In genomic region chr9:7184172-7184896, GRCm38 (mm10) we compare ENCODE assay signal across 8 mouse cellular contexts. TPM values are rescaled to one million over a fixed set of nuclear protein-coding genes. Genes with fewer than 3 reads are reported as not detected.
DNase-seq lines count a peak whose midpoint lies in the region; ATAC-seq lines count a peak whose summit lies in the region.

TSS of gene Dync2h1 (minus strand) at chr9:7184446.
TSS of gene Dcun1d5 (plus strand) at chr9:7184520.

- peak; percentile 96 for ATAC-seq in CD4-positive, CD25-positive, alpha-beta regulatory T cell, adult 4 months
- ATAC-seq in heart, embryonic 14.5 days (ENCODE audit: insufficient number of reproducible peaks, insufficient read depth, low FRiP score, low read depth) = peak; percentile 99
- ATAC-seq in liver, embryonic 13.5 days (ENCODE audit: low read depth) = peak; percentile 99
- peak; percentile 99 for ATAC-seq in stomach, embryonic 16.5 days (ENCODE audit: insufficient read depth, low FRiP score)

- H3K9me3 ChIP-seq in heart, embryonic 14.5 days (ENCODE audit: control insufficient read depth, low read length) = no peaks in the 10 kb centered on the region
- no peaks in the 10 kb centered on the region for H3K9me3 ChIP-seq in liver, embryonic 13.5 days (replicated peaks)
- no peaks in the 10 kb centered on the region for H3K9me3 ChIP-seq in stomach, embryonic 16.5 days (replicated peaks; ENCODE audit: control insufficient read depth, low read length)

- peaks cover 25% of the 10 kb centered on the region for H3K36me3 ChIP-seq in heart, embryonic 14.5 days (ENCODE audit: control insufficient read depth, insufficient read depth, low read length)
- H3K36me3 ChIP-seq in liver, embryonic 13.5 days = peaks cover 6% of the 10 kb centered on the region; the same call in 1 of the 2 replicates
- H3K36me3 ChIP-seq in stomach, embryonic 16.5 days (ENCODE audit: control insufficient read depth, insufficient read depth, low read length) = no peaks in the 10 kb centered on the region

- peak; percentile 83 for DNase-seq in c-Kit-negative CD71-positive TER-119-positive erythroid progenitor cells, embryonic 14.5 days (ENCODE audit: low read depth, low spot score)
- DNase-seq in fibroblast of lung, adult 2 months (ENCODE audit: low read depth) = peak; percentile 76
- DNase-seq in kidney, postnatal 14 days = peak; percentile 96
- DNase-seq in liver, embryonic 13.5 days = peak; percentile 84
- DNase-seq in neural tube, embryonic 10.5 days (ENCODE audit: extremely low spot score, low spot score) = peak; percentile 91

- peak within 1 kb of the TSS; percentile 94 to 98 for H3K27ac ChIP-seq in heart, embryonic 14.5 days (replicated peaks in 1 of 2; ENCODE audit: control insufficient read depth in 1 of 2, insufficient read depth in 1 of 2, low read depth in 2 of 2, low read length in 2 of 2)
- H3K27ac ChIP-seq in liver, embryonic 13.5 days = peak within 1 kb of the TSS; percentile 94
- H3K27ac ChIP-seq in stomach, embryonic 16.5 days (ENCODE audit: low read length) = peak within 1 kb of the TSS; percentile 97

- H3K4me3 ChIP-seq in heart, embryonic 14.5 days (ENCODE audit: control insufficient read depth in 1 of 2, insufficient read depth in 1 of 2, low read depth in 1 of 2, low read length in 2 of 2) = peak within 1 kb of the TSS; percentile 87 to 96
- H3K4me3 ChIP-seq in liver, embryonic 13.5 days (replicated peaks) = peak within 1 kb of the TSS; percentile 93
- H3K4me3 ChIP-seq in stomach, embryonic 16.5 days (replicated peaks; ENCODE audit: low read length) = peak within 1 kb of the TSS; percentile 94

- 1% methylated on average over 62 of the region's 62 CpGs for WGBS in heart, embryonic 14.5 days
- WGBS in liver, embryonic 13.5 days (ENCODE audit: insufficient replicate concordance) = 0% methylated on average over 62 of the region's 62 CpGs
- WGBS in stomach, embryonic 16.5 days = 0% methylated on average over 55 of the region's 62 CpGs

- H3K9ac ChIP-seq in heart, embryonic 14.5 days (ENCODE audit: low read length) = peak within 1 kb of the TSS; percentile 96
- peak within 1 kb of the TSS; percentile 95 for H3K9ac ChIP-seq in liver, embryonic 13.5 days
- peak within 1 kb of the TSS; percentile 97 for H3K9ac ChIP-seq in stomach, embryonic 16.5 days (ENCODE audit: low read length)

- H3K27me3 ChIP-seq in heart, embryonic 14.5 days (ENCODE audit: control insufficient read depth, insufficient read depth, low read length) = no peaks in the 10 kb centered on the region
- H3K27me3 ChIP-seq in liver, embryonic 13.5 days = no peaks in the 10 kb centered on the region
- no peaks in the 10 kb centered on the region for H3K27me3 ChIP-seq in stomach, embryonic 16.5 days (ENCODE audit: control insufficient read depth, insufficient read depth, low read length)

- H3K4me1 ChIP-seq in heart, embryonic 14.5 days (ENCODE audit: control insufficient read depth in 2 of 2, insufficient read depth in 2 of 2, low read length in 2 of 2) = peaks cover 0 to 17% of the 10 kb centered on the region in 2 experiments; a peak in 2 of 4 replicates
- peaks cover 26% of the 10 kb centered on the region for H3K4me1 ChIP-seq in liver, embryonic 13.5 days (replicated peaks)
- peaks cover 8% of the 10 kb centered on the region for H3K4me1 ChIP-seq in stomach, embryonic 16.5 days (ENCODE audit: control insufficient read depth, insufficient read depth, low read length)

- H3K4me2 ChIP-seq in heart, embryonic 14.5 days (ENCODE audit: low read length) = peak within 1 kb of the TSS; percentile 77
- peak within 1 kb of the TSS; percentile 84 for H3K4me2 ChIP-seq in liver, embryonic 13.5 days
- H3K4me2 ChIP-seq in stomach, embryonic 16.5 days (ENCODE audit: low read depth, low read length) = peak within 1 kb of the TSS; percentile 88

RNA-seq across cellular contexts. Expression of gene Dync2h1, which starts in this region (rescaled TPM):
- polyA plus RNA-seq in CD4-positive, CD25-positive, alpha-beta regulatory T cell, adult 4 months (2017; shearing (Covaris generic)) = 1 to 10 TPM; 7.1 to 8.7 TPM
- polyA plus RNA-seq in heart, embryonic 14.5 days (2014; fragmentation: Nextera tagmentation; extraction: Ambion mirVana) = 6.3 and 8.6 TPM in 2 replicates
- polyA plus RNA-seq in liver, embryonic 13.5 days (2015; fragmentation: Nextera tagmentation; extraction: Ambion mirVana) = 2.2 and 3.0 TPM in 2 replicates
- 10.5 and 13.3 TPM in 2 replicates for polyA plus RNA-seq in stomach, embryonic 16.5 days (2015; fragmentation: Nextera tagmentation; extraction: Ambion mirVana)

RNA-seq across cellular contexts. Expression of gene Dcun1d5, which starts in this region (rescaled TPM):
- polyA plus RNA-seq in CD4-positive, CD25-positive, alpha-beta regulatory T cell, adult 4 months (2017; shearing (Covaris generic)) = 10 to 100 TPM in 1 of 2 experiments, 1 to 10 TPM in 1; 8.4 to 43.2 TPM
- polyA plus RNA-seq in heart, embryonic 14.5 days (2014; fragmentation: Nextera tagmentation; extraction: Ambion mirVana) = 91.4 and 105 TPM in 2 replicates
- polyA plus RNA-seq in liver, embryonic 13.5 days (2015; fragmentation: Nextera tagmentation; extraction: Ambion mirVana) = 82.6 and 94.8 TPM in 2 replicates
- polyA plus RNA-seq in stomach, embryonic 16.5 days (2015; fragmentation: Nextera tagmentation; extraction: Ambion mirVana) = 85.6 and 96.5 TPM in 2 replicates

Comparison
In these comparisons a context has a peak if more than half of its experiments do, and no peak if none do; other contexts are left out.
1. Peak in every context shown above with its lines: DNase-seq, ATAC-seq, H3K4me3 ChIP-seq and H3K27ac ChIP-seq.